Mouse (Mus musculus) large intestine, adult 2 months (tissue): ENCODE results near the gene Fem1b. TPM values are rescaled to one million over a fixed set of nuclear protein-coding genes. Genes with fewer than 3 reads are reported as not detected.
"Not testable (repeated sequence)": the region's sequence is repeated elsewhere in the genome, so short reads cannot be mapped to it uniquely, and the experiment has no call there.

Source experiments
- DNase-seq: peaks from one replicate; pipeline ENCODE4 v3.0.0-alpha.2; 2012; ENCODE audit warnings: low read depth, low spot score
- WGBS: fragments of 180-500 bp; shearing (Covaris S2); methylation state at CpG from one replicate; pipeline ENCODE4 v1.1.7; 2018; 5-methylcytosine and 5-hydroxymethylcytosine counted together
- polyA plus RNA-seq: library from polyadenylated mRNA; depleted of rRNA; stranded (reverse); fragments of >200 nt; gene quantifications from 2 replicates; pipeline ENCODE4 v1.2.3, GENCODE M21; 2012; rRNA removed

Fem1b gene
- polyA plus RNA-seq = 5.7 and 7.8 TPM in 2 replicates

GRCm38 (mm10) chr9:62811516-62812121 is at the start of gene Fem1b:
Gene Fem1b (minus strand): TSS chr9:62811934.
- WGBS = under 1% methylated on average over 68 of the region's 68 CpGs
- peak; percentile 44 for DNase-seq

- no peak for DNase-seq
- WGBS = 65% methylated on average over 4 of the region's 4 CpGs
These were observed 49.1 kb upstream of the Fem1b start for GRCm38 (mm10) chr9:62860866-62861265.

- DNase-seq = not testable (repeated sequence)
- WGBS = 35% methylated on average over 7 of the region's 7 CpGs
These were observed 48.4 kb upstream of the Fem1b start for GRCm38 (mm10) chr9:62860102-62860501.

- no peak for DNase-seq
- WGBS = 16% methylated on average over 8 of the region's 8 CpGs
These were observed 46.7 kb upstream of the Fem1b start for GRCm38 (mm10) chr9:62858266-62859019.

- peak; percentile 94 for DNase-seq
- 12% methylated on average over 20 of the region's 20 CpGs for WGBS
These were observed 46.1 kb upstream of the Fem1b start, which contains the start of gene Calml4 for GRCm38 (mm10) chr9:62857719-62858261. Gene Calml4 (plus strand): TSS chr9:62858080.

- DNase-seq = no peak
- WGBS = 7% methylated on average over 9 of the region's 9 CpGs
These were observed 45.5 kb upstream of the Fem1b start for GRCm38 (mm10) chr9:62857216-62857615.

- WGBS = 48% methylated on average over 4 of the region's 4 CpGs
- no peak for DNase-seq
These were observed 42.7 kb upstream of the Fem1b start for GRCm38 (mm10) chr9:62854483-62854882.

GRCm38 (mm10) chr9:62851571-62851970 is 39.8 kb upstream of the Fem1b start:
- DNase-seq = no peak
- WGBS = 89% methylated on average over 2 of the region's 2 CpGs

- 92% methylated on average over 3 of the region's 3 CpGs for WGBS
- no peak for DNase-seq
These were observed 36.9 kb upstream of the Fem1b start for GRCm38 (mm10) chr9:62848641-62849040.

GRCm38 (mm10) chr9:62847694-62848093 is 36.0 kb upstream of the Fem1b start:
- WGBS = 1% methylated on average over 3 of the region's 3 CpGs
- DNase-seq = no peak

- DNase-seq = no peak
- 88% methylated on average over 5 of the region's 5 CpGs for WGBS
These were observed 32.7 kb upstream of the Fem1b start for GRCm38 (mm10) chr9:62844461-62844860.

- no peak for DNase-seq
- 64% methylated on average over 10 of the region's 10 CpGs for WGBS
These were observed 31.8 kb upstream of the Fem1b start for GRCm38 (mm10) chr9:62843356-62844024.

- 7% methylated on average over 14 of the region's 14 CpGs for WGBS
- no peak for DNase-seq
These were observed 27.5 kb upstream of the Fem1b start for GRCm38 (mm10) chr9:62839172-62839770.

- under 1% methylated on average over 48 of the region's 48 CpGs for WGBS
- no peak for DNase-seq
These were observed 26.9 kb upstream of the Fem1b start, which contains the start of gene Cln6 for GRCm38 (mm10) chr9:62838506-62839171. Gene Cln6 (plus strand): TSS chr9:62838785.

GRCm38 (mm10) chr9:62838146-62838505 is 26.4 kb upstream of the Fem1b start:
- WGBS = 13% methylated on average over 8 of the region's 8 CpGs
- no peak for DNase-seq

- WGBS = 51% methylated on average over 3 of the region's 3 CpGs
- DNase-seq = no peak
These were observed 25.9 kb upstream of the Fem1b start for GRCm38 (mm10) chr9:62837611-62838010.

GRCm38 (mm10) chr9:62835705-62836446 is 24.1 kb upstream of the Fem1b start:
- 26% methylated on average over 4 of the region's 4 CpGs for WGBS

GRCm38 (mm10) chr9:62834906-62835305 is 23.2 kb upstream of the Fem1b start:
- no peak for DNase-seq
- WGBS = 63% methylated on average over 5 of the region's 5 CpGs

More at GRCm38 (mm10) chr9:62835705-62836446, 24.1 kb upstream of the Fem1b start:
- DNase-seq = no peak

GRCm38 (mm10) chr9:62829877-62830276 is 18.1 kb upstream of the Fem1b start:
- 81% methylated on average over 6 of the region's 6 CpGs for WGBS
- DNase-seq = no peak
